Mouse (Mus musculus): ENCODE data around the gene Bckdha. TPM values are rescaled to one million over a fixed set of nuclear protein-coding genes. Genes with fewer than 3 reads are reported as not detected.

Gene Bckdha
- total and polyA plus RNA-seq, 2 experiments from 2014 or later, result 56.1 to 96.0 TPM

DNA sequence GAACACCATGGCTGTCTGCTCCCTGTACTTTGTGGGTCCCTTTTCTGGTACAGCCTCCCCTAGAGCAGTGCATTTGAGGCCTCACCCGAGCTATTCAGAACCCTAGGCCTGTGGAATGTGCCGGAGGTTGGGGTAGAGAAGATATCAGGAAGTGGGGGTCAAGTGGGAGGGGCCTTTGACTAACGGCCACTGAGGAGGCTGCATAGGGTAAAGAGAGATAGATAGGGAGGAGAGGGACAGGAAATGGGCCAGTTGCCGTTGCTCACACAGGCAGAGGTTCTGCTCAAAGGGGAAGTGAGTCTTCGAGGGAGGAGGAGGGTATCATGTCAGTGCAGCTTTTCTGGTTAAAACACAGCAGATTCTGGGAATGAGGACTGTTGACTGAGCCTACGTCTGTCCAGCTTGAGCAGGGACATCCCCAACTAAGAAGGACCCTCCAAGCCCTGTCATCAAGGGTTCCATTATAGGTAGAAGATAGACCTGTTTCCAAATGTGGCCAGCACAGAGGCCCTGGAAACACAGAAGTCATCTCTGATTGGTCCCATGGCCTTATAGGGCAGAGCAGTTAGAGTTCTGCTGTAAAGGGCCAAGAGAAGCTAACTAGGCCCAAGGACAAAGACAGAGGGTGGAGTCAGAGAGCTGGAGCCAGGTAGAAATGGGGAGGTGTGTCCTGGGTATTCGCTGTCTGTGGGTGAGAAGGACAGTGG is 24.8 kb upstream of the Bckdha start:
- no peak for TF ChIP-seq CTCF (IDR thresholded peaks at IDR 0.05; ENCODE audit: low read depth)
- peaks cover 22% of the 10 kb centered on the region for H3K27me3 ChIP-seq (ENCODE audit: insufficient read depth, low read length)
- H3K9me3 ChIP-seq (ENCODE audit: low read length), result no peaks in the 10 kb centered on the region
- ATAC-seq, result no peak
- H3K36me3 ChIP-seq (ENCODE audit: insufficient read depth, low read length), result no peaks in the 10 kb centered on the region
- no peak overlapping the region for H3K27ac ChIP-seq
- H3K4me2 ChIP-seq (ENCODE audit: low read depth, low read length), result no peak overlapping the region
- H3K4me1 ChIP-seq (ENCODE audit: insufficient read depth, low read length), result peaks cover 11% of the 10 kb centered on the region; the same call in 1 of the 2 replicates
- DNase-seq (ENCODE audit: low spot score), result no peak
- 77% methylated on average over 7 of the region's 7 CpGs for WGBS
- no peak overlapping the region for H3K4me3 ChIP-seq (ENCODE audit: low read length)
- no peak overlapping the region for H3K9ac ChIP-seq (replicated peaks; ENCODE audit: low read length)

DNA sequence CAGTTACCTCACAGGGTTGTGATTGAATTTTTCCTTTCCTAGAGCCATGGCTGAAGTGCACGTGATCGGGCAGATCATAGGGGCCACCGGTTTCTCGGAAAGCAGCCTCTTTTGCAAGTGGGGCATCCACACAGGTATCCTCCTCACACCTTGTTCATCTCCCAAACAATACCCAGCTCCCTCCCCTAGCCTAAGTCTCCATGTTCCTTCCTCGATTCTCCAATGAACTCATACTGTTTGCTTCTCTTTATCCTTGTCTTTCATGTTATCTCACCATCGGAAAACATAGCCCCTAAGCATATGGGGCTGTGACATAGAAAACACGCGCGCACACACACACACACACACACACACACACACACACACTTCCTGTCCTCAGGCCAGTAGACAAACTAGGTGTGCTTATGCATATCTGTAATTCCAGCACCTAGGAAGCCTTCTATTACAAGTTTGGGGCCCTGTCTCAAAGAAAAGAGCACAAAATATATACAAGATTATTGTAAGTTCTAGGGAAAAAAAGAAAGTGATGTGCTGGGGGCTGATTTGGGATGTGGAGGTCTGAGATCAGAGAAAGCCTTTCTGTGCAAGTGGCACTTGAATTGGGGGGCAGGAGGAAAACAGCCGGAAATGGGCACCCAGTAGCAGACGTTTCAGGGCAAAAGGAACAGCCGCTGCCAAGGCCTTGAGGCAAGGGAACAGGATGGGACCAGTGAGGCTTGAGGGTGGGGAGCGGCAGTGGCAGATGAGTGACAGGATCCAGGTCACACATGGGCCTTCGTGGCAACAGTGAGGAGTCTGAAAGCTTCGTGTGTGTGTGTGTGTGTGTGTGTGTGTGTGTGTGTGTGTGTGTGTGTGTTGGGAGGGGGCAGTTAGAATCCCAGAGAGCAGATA is 22.8 kb upstream of the Bckdha start:
- Histone ChIP-seq H3K36me3 (ENCODE audit: insufficient read depth, low read length) (no peaks in the 10 kb centered on the region), H3K9me3 (ENCODE audit: low read length) (no peaks in the 10 kb centered on the region), H3K27me3 (ENCODE audit: insufficient read depth, low read length) (peaks cover 11% of the 10 kb centered on the region), H3K27ac (peak overlapping the region; percentile 94), H3K4me1 (ENCODE audit: insufficient read depth, low read length) (no peaks in the 10 kb centered on the region), H3K4me3 (ENCODE audit: low read length) (peak overlapping the region; percentile 57), H3K4me2 (ENCODE audit: low read depth, low read length) (peak overlapping the region; percentile 64), H3K9ac (replicated peaks; ENCODE audit: low read length) (peak overlapping the region; percentile 68)
- 54% methylated on average over 15 of the region's 15 CpGs for WGBS
- ATAC-seq, result no peak
- no peak for DNase-seq (ENCODE audit: low spot score)
- TF ChIP-seq CTCF (IDR thresholded peaks at IDR 0.05; ENCODE audit: low read depth), result no peak

DNA sequence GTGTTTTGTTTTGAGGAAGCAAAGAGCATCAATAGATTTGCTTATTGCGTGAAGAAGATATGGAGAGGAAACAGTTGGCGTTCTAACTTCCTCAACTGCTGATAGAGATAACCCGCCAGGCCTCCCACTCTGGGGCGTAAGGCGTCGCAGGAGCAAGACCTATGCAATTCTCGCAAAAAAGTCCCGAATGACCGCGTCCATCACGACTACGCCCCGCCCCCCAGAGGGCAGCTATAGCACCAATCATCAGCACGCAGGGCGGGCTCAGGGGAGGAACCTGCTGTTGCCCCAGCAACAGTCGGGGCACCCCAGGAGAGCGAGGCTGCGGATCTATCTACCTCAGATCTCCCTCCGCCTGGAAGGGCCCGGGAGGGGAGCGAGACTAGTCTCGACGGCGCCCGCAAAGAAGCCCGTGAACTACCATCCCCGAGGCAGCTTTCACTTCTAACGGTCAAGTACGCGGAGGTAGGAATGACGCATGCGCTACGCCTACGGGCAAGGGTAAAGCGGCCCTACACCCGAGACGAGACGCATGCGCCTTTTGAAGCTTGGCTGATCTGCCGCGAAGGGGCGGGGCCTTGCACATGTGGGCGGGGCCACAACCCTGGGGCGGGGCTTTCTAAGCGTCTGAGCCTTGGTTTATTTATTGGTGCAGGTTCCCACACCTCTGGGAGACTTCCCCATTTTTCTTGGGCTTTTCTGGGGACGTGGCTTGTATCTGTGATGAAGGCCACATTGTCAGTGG is 21.9 kb upstream of the Bckdha start, which contains the start of gene B9d2:
Gene B9d2, plus strand, starts transcription at position 267 of the 745 bp plus-strand sequence.
- peak within 1 kb of the TSS; percentile 68 for H3K9ac ChIP-seq (replicated peaks; ENCODE audit: low read length)
- H3K9me3 ChIP-seq (ENCODE audit: low read length), result no peaks in the 10 kb centered on the region
- H3K4me1 ChIP-seq (ENCODE audit: insufficient read depth, low read length), result no peaks in the 10 kb centered on the region
- TF ChIP-seq CTCF (IDR thresholded peaks at IDR 0.05; ENCODE audit: low read depth), result no peak; the same call in 1 of the 2 replicates
- H3K4me2 ChIP-seq (ENCODE audit: low read depth, low read length), result peak within 1 kb of the TSS; percentile 64
- H3K27me3 ChIP-seq (ENCODE audit: insufficient read depth, low read length), result peaks cover 2% of the 10 kb centered on the region; the same call in 1 of the 2 replicates
- peak within 1 kb of the TSS; percentile 94 for H3K27ac ChIP-seq
- no peaks in the 10 kb centered on the region for H3K36me3 ChIP-seq (ENCODE audit: insufficient read depth, low read length)
- peak; percentile 97 for DNase-seq (ENCODE audit: low spot score)
- peak; percentile 96 for ATAC-seq
- peak within 1 kb of the TSS; percentile 57 for H3K4me3 ChIP-seq (ENCODE audit: low read length)
- WGBS, result under 1% methylated on average over 46 of the region's 46 CpGs

DNA sequence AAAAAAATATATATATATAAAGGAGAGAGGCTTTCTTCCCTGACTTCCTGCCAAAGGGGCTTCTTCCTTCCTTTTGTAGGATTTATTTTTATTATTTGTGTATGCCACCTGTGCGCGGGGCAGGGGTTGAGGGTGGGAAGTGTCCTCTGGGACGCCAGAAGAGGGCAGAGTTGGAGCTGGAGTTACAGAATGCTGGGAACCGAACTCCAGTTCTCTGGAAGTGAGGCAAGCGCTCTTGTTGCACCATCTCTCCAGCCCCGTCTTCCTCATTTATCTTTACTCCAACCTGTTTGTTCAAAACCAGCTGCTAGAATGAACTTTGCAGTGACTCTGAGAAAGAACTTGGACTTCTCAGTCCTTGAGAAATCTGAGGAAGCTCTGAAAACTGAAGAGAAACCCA is 21.2 kb upstream of the Bckdha start:
- 5% methylated on average over 6 of the region's 6 CpGs for WGBS
- peak overlapping the region; percentile 64 for H3K4me2 ChIP-seq (ENCODE audit: low read depth, low read length)
- peak overlapping the region; percentile 57 for H3K4me3 ChIP-seq (ENCODE audit: low read length)
- peak overlapping the region; percentile 94; the same call in 1 of the 2 replicates for H3K27ac ChIP-seq
- no peaks in the 10 kb centered on the region for H3K27me3 ChIP-seq (ENCODE audit: insufficient read depth, low read length)
- 0 out of 2 replicates have a peak, but pooled peaks have one; percentile 17 for TF ChIP-seq CTCF (IDR thresholded peaks at IDR 0.05; ENCODE audit: low read depth)
- H3K4me1 ChIP-seq (ENCODE audit: insufficient read depth, low read length), result no peaks in the 10 kb centered on the region
- H3K9me3 ChIP-seq (ENCODE audit: low read length), result no peaks in the 10 kb centered on the region
- peak; percentile 9 for DNase-seq (ENCODE audit: low spot score)
- H3K9ac ChIP-seq (replicated peaks; ENCODE audit: low read length), result peak overlapping the region; percentile 68; the same call in 1 of the 2 replicates
- H3K36me3 ChIP-seq (ENCODE audit: insufficient read depth, low read length), result no peaks in the 10 kb centered on the region
- no peak for ATAC-seq

DNA sequence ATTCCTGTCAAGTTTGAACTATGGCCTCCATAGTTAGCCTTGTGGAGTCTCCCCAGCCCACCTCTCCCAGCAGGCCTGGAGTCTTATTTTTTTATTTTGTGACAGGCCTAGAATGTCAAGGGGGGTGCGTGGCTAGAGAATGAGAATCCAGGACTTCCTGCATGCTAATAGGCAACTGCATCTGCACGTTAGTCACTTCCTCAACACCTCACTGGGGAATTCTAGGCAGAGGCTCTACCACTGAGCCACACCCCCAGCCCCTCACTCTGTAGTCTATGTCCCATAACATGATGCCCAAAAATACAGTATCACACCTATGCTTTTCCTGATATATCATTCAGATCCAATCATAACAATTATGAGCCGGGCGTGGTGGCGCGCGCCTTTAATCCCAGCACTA is 18.2 kb upstream of the Bckdha start:
- TF ChIP-seq CTCF (IDR thresholded peaks at IDR 0.05; ENCODE audit: low read depth), result no peak
- Histone ChIP-seq H3K27ac (peak overlapping the region; percentile 54; the same call in 1 of the 2 replicates), H3K36me3 (ENCODE audit: insufficient read depth, low read length) (no peaks in the 10 kb centered on the region), H3K9me3 (ENCODE audit: low read length) (no peaks in the 10 kb centered on the region), H3K27me3 (ENCODE audit: insufficient read depth, low read length) (no peaks in the 10 kb centered on the region), H3K4me1 (ENCODE audit: insufficient read depth, low read length) (no peaks in the 10 kb centered on the region), H3K4me3 (ENCODE audit: low read length) (no peak overlapping the region), H3K4me2 (ENCODE audit: low read depth, low read length) (0 out of 2 replicates have a peak overlapping the region, but pooled peaks have one; percentile 10), H3K9ac (replicated peaks; ENCODE audit: low read length) (no peak overlapping the region)
- 82% methylated on average over 7 of the region's 7 CpGs for WGBS
- no peak for DNase-seq (ENCODE audit: low spot score)
- ATAC-seq, result no peak
